In the genomic region with DNA sequence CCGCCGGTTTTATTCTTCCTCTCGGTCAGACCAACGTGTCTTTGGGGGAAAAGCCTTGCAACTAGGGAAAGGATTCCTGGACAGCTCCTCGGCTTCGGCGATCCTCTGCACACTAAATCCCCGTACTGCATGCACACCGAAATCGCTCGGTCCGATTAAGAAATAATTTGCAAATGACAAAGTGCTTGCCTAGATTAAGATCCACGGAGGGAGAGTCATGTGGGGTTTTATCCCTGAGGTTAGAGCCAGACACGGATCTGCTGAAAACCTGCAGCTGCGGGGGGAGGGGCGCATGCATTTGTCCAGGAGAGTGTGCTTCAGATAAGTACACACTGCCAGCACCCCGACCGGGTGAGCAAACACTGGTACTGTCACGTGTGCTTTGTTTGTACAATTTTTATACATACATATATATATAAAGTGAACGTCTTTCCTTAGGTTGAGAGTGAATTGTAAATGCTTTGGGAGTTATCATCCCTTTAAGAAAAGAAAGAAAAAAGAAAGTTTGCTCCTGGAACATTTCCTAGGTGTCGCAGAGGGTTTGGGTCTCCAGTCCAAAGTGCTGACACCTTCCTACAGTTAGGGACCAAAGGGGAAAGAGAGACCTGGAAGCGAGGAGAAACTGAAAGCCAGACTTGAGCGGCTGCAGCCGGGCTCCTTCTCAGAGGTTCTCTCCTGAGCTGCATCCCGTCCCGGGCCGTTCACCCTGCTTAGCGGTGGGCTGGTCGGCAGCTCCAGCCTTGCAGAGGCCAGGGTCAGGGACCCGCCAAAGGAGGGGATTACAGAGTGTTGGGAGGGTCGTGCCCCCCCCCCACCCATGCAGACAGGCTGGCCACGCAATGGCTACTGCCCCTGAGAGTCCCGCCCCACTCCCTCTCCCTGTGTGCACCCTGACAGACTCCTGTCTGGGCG, we compare ENCODE assay signal across 8 mouse cellular contexts. TPM values are rescaled to one million over a fixed set of nuclear protein-coding genes. Genes with fewer than 3 reads are reported as not detected.
DNase-seq lines count a peak whose midpoint lies in the region; ATAC-seq lines count a peak whose summit lies in the region.

No protein-coding gene starts in this region.

- peak overlapping the region; percentile 88 for H3K27ac ChIP-seq in forebrain, embryonic 10.5 days
- H3K27ac ChIP-seq in limb, embryonic 11.5 days (replicated peaks; ENCODE audit: low read depth, low read length) = no peak overlapping the region
- H3K27ac ChIP-seq in neural tube, embryonic 14.5 days (ENCODE audit: low read depth, low read length) = no peak overlapping the region

- peak overlapping the region; percentile 24; the same call in 1 of the 2 replicates for H3K4me2 ChIP-seq in limb, embryonic 11.5 days (ENCODE audit: low read depth, severe bottlenecking)
- peak overlapping the region; percentile 43 for H3K4me2 ChIP-seq in neural tube, embryonic 14.5 days (ENCODE audit: low read depth, low read length)

- peaks cover 71% of the 10 kb centered on the region for H3K4me1 ChIP-seq in forebrain, embryonic 10.5 days
- H3K4me1 ChIP-seq in limb, embryonic 11.5 days (ENCODE audit: control insufficient read depth, insufficient read depth, low read length) = peaks cover 5% of the 10 kb centered on the region; the same call in 1 of the 2 replicates
- peaks cover 6% of the 10 kb centered on the region; the same call in 1 of the 2 replicates for H3K4me1 ChIP-seq in neural tube, embryonic 14.5 days (ENCODE audit: control insufficient read depth, insufficient read depth, low read length)

- H3K4me3 ChIP-seq in forebrain, embryonic 10.5 days = peak overlapping the region; percentile 60
- peak overlapping the region; percentile 12 for H3K4me3 ChIP-seq in limb, embryonic 11.5 days (ENCODE audit: low read depth, low read length)
- peak overlapping the region; percentile 15 for H3K4me3 ChIP-seq in neural tube, embryonic 14.5 days (ENCODE audit: low read depth, low read length)

- under 1% methylated on average over 34 of the region's 34 CpGs for WGBS in forebrain, embryonic 10.5 days
- WGBS in limb, embryonic 11.5 days = under 1% methylated on average over 34 of the region's 34 CpGs
- under 1% methylated on average over 34 of the region's 34 CpGs for WGBS in neural tube, embryonic 14.5 days

- H3K36me3 ChIP-seq in forebrain, embryonic 10.5 days (replicated peaks) = no peaks in the 10 kb centered on the region
- H3K36me3 ChIP-seq in limb, embryonic 11.5 days (ENCODE audit: control insufficient read depth, insufficient read depth, low read length) = no peaks in the 10 kb centered on the region
- H3K36me3 ChIP-seq in neural tube, embryonic 14.5 days (ENCODE audit: control insufficient read depth, insufficient read depth, low read length) = no peaks in the 10 kb centered on the region

- peak; percentile 39 for DNase-seq in left cerebral cortex, postnatal 4 days
- no peak for DNase-seq in left cerebral cortex, adult 8-10 months (ENCODE audit: low spot score in 2 of 2)
- peak; percentile 70 for DNase-seq in forebrain, embryonic 10.5 days (ENCODE audit: extremely low spot score, low spot score)
- peak; percentile 76 for DNase-seq in limb, embryonic 11.5 days (ENCODE audit: low spot score)
- DNase-seq in adipocyte (ENCODE audit: low spot score) = no peak
- DNase-seq in thymus, adult 18-20 months = no peak
- no peak for DNase-seq in right cerebral cortex, adult 18-20 months

- H3K27me3 ChIP-seq in forebrain, embryonic 10.5 days (ENCODE audit: poor library complexity, severe bottlenecking) = peaks cover 100% of the 10 kb centered on the region
- peaks cover 90% of the 10 kb centered on the region for H3K27me3 ChIP-seq in limb, embryonic 11.5 days (ENCODE audit: control insufficient read depth, insufficient read depth, low read length)
- H3K27me3 ChIP-seq in neural tube, embryonic 14.5 days (ENCODE audit: control insufficient read depth, insufficient read depth, low read length) = peaks cover 64% of the 10 kb centered on the region

- no peak overlapping the region for H3K9ac ChIP-seq in limb, embryonic 11.5 days (ENCODE audit: low read length)
- no peak overlapping the region for H3K9ac ChIP-seq in neural tube, embryonic 14.5 days (replicated peaks; ENCODE audit: low read depth, low read length)

- intact Hi-C loops in left cerebral cortex, postnatal 4 days (cut with DNase I) = loop anchor here (10.0 kb wide), 1 partner anchor 219 kb away; no protein-coding TSS in a partner anchor

- ATAC-seq in limb, embryonic 11.5 days (ENCODE audit: insufficient number of reproducible peaks, low FRiP score, low TSS enrichment, low read depth) = no peak
- ATAC-seq in neural tube, embryonic 14.5 days (ENCODE audit: low read depth) = peak; percentile 62; the same call in 1 of the 2 replicates

- H3K9me3 ChIP-seq in forebrain, embryonic 10.5 days = no peaks in the 10 kb centered on the region
- no peaks in the 10 kb centered on the region for H3K9me3 ChIP-seq in limb, embryonic 11.5 days (ENCODE audit: control insufficient read depth, low read length)
- no peaks in the 10 kb centered on the region for H3K9me3 ChIP-seq in neural tube, embryonic 14.5 days (ENCODE audit: control insufficient read depth, low read length)

RNA-seq across cellular contexts. Expression of gene Sox1, which starts 10.9 kb away (rescaled TPM):
- total RNA-seq in left cerebral cortex, postnatal 4 days (2021) = 10 to 100 TPM; 15.0 to 20.7 TPM
- total RNA-seq in left cerebral cortex, adult 8-10 months (2022) = 10 to 100 TPM; 10.9 to 14.2 (median 13.0) TPM
- polyA plus RNA-seq in forebrain, embryonic 10.5 days (2016; fragmentation: Nextera tagmentation; extraction: Ambion mirVana) = 4.2 and 4.3 TPM in 2 replicates
- polyA plus RNA-seq in limb, embryonic 11.5 days (2014; fragmentation: Nextera tagmentation; extraction: Ambion mirVana) = not detected in 2 replicates
- polyA plus RNA-seq in neural tube, embryonic 14.5 days (2014; fragmentation: Nextera tagmentation; extraction: Ambion mirVana) = 0.93 and 1.1 TPM in 2 replicates

Comparison
In these comparisons a context has a peak if more than half of its experiments do, and no peak if none do; other contexts are left out.
1. DNase-seq: peak in left cerebral cortex, postnatal 4 days (single experiment), forebrain, embryonic 10.5 days (single experiment) and limb, embryonic 11.5 days (single experiment); none in left cerebral cortex, adult 8-10 months (0 of 2), adipocyte (single experiment), thymus, adult 18-20 months (0 of 2) and right cerebral cortex, adult 18-20 months (single experiment).
2. Peak in every context shown above with its lines, with median percentiles within 50 percentile points of each other: H3K4me3 ChIP-seq.